Mouse (Mus musculus) embryo, embryonic 11.5 days (tissue): ENCODE results near the gene Gm27021.
A peak's percentile ranks its signal among the peaks of the same experiment; 100 is the strongest.

Experiments used
- DNase-seq: peaks from one replicate; pipeline ENCODE4 v3.0.0-alpha.2; 2012; ENCODE audit warnings: low read depth, low spot score

Gene Gm27021

GRCm38 (mm10) chr8:120599504-120599903 is 68.4 kb downstream of the Gm27021 start:
- no peak for DNase-seq

- DNase-seq, result no peak
These were observed 69.3 kb downstream of the Gm27021 start for GRCm38 (mm10) chr8:120598579-120598978.

- peak; percentile 56 for DNase-seq
These were observed 71.9 kb downstream of the Gm27021 start for GRCm38 (mm10) chr8:120595963-120596362.

- DNase-seq, result no peak
These were observed 73.3 kb downstream of the Gm27021 start for GRCm38 (mm10) chr8:120594571-120594970.

GRCm38 (mm10) chr8:120591587-120592292 is 76.1 kb downstream of the Gm27021 start:
- no peak for DNase-seq

- no peak for DNase-seq
These were observed 78.0 kb downstream of the Gm27021 start for GRCm38 (mm10) chr8:120589921-120590320.

- peak; percentile 98 for DNase-seq
These were observed 78.7 kb downstream of the Gm27021 start, which contains the start of gene Gins2 for GRCm38 (mm10) chr8:120588908-120589771. Gene Gins2, minus strand, starts transcription at chr8:120589304.

- DNase-seq, result no peak
These were observed 82.4 kb downstream of the Gm27021 start for GRCm38 (mm10) chr8:120585521-120585920.

- no peak for DNase-seq
These were observed 86.1 kb downstream of the Gm27021 start for GRCm38 (mm10) chr8:120581811-120582210.

GRCm38 (mm10) chr8:120581329-120581728 is 86.5 kb downstream of the Gm27021 start:
- no peak for DNase-seq

- no peak for DNase-seq
These were observed 87.4 kb downstream of the Gm27021 start for GRCm38 (mm10) chr8:120580336-120581000.

- no peak for DNase-seq
These were observed 90.1 kb downstream of the Gm27021 start for GRCm38 (mm10) chr8:120577821-120578220.

GRCm38 (mm10) chr8:120575801-120576200 is 92.1 kb downstream of the Gm27021 start:
- DNase-seq, result no peak

GRCm38 (mm10) chr8:120574941-120575340 is 92.9 kb downstream of the Gm27021 start:
- DNase-seq, result no peak

- DNase-seq, result no peak
These were observed 94.0 kb downstream of the Gm27021 start for GRCm38 (mm10) chr8:120573866-120574265.

- DNase-seq, result no peak
These were observed 95.3 kb downstream of the Gm27021 start for GRCm38 (mm10) chr8:120572534-120572933.

GRCm38 (mm10) chr8:120571561-120571960 is 96.3 kb downstream of the Gm27021 start:
- no peak for DNase-seq

- no peak for DNase-seq
These were observed 97.8 kb downstream of the Gm27021 start for GRCm38 (mm10) chr8:120569939-120570715.

- no peak for DNase-seq
These were observed 98.8 kb downstream of the Gm27021 start for GRCm38 (mm10) chr8:120569123-120569522.

- DNase-seq, result no peak
These were observed 99.6 kb downstream of the Gm27021 start for GRCm38 (mm10) chr8:120568164-120568798.

GRCm38 (mm10) chr8:120567731-120568130 is 100.1 kb downstream of the Gm27021 start:
- no peak for DNase-seq
